8 mouse cellular contexts compared by ENCODE assay signal in genomic region chr11:120467736-120468092, GRCm38 (mm10). TPM values are rescaled to one million over a fixed set of nuclear protein-coding genes. Genes with fewer than 3 reads are reported as not detected.
DNase-seq lines count a peak whose midpoint lies in the region; ATAC-seq and TF ChIP-seq lines count a peak whose summit lies in the region.
"Had no signal": no experiment of that assay in that cellular context is flagged by ENCODE, and none has a peak within 500 bp of the region (broad histone marks: within the 10 kb centered on the region; RNA-seq: fewer than 3 reads in every experiment).

No protein-coding gene starts in this region.

- ATAC-seq in lung, embryonic 16.5 days (ENCODE audit: low read depth): no peak
- peak; percentile 68; the same call in 1 of the 2 replicates for ATAC-seq in forebrain, embryonic 11.5 days (replicated peaks; ENCODE audit: low FRiP score)
- no peak for ATAC-seq in limb, embryonic 11.5 days (ENCODE audit: insufficient number of reproducible peaks, low FRiP score, low TSS enrichment, low read depth)

- no peak for DNase-seq in lung, postnatal 14 days
- DNase-seq in forebrain, embryonic 11.5 days (ENCODE audit: low spot score): no peak
- DNase-seq in limb, embryonic 11.5 days (ENCODE audit: low spot score): no peak
- no peak for DNase-seq in adrenal gland, postnatal 4 days (ENCODE audit: low spot score in 2 of 2)
- no peak for DNase-seq in gastrocnemius, postnatal 36 days

- H3K9me3 ChIP-seq in lung, embryonic 16.5 days (ENCODE audit: control insufficient read depth, low read length): no peaks in the 10 kb centered on the region
- no peaks in the 10 kb centered on the region for H3K9me3 ChIP-seq in forebrain, embryonic 11.5 days (ENCODE audit: control insufficient read depth, low read length)
- no peaks in the 10 kb centered on the region for H3K9me3 ChIP-seq in limb, embryonic 11.5 days (ENCODE audit: control insufficient read depth, low read length)

- peak overlapping the region; percentile 96 for H3K4me3 ChIP-seq in lung, embryonic 16.5 days (ENCODE audit: low read length)
- H3K4me3 ChIP-seq in forebrain, embryonic 11.5 days (ENCODE audit: low read depth, low read length): peak overlapping the region; percentile 91
- H3K4me3 ChIP-seq in limb, embryonic 11.5 days (ENCODE audit: low read depth, low read length): peak overlapping the region; percentile 90
- H3K4me3 ChIP-seq in olfactory bulb, adult 2 months (ENCODE audit: insufficient read depth, low read depth, low read length): peak overlapping the region; percentile 77

- intact Hi-C loops in gastrocnemius, postnatal 36 days (cut with DNase I): no loop called here

- H3K36me3 ChIP-seq in lung, embryonic 16.5 days (ENCODE audit: control insufficient read depth, insufficient read depth, low read length): peaks cover 10% of the 10 kb centered on the region
- H3K36me3 ChIP-seq in forebrain, embryonic 11.5 days (ENCODE audit: control insufficient read depth, insufficient read depth, low read length): peaks cover 4% of the 10 kb centered on the region; the same call in 1 of the 2 replicates
- H3K36me3 ChIP-seq in limb, embryonic 11.5 days (ENCODE audit: control insufficient read depth, insufficient read depth, low read length): peaks cover 10% of the 10 kb centered on the region

- TF ChIP-seq CTCF in olfactory bulb, adult 2 months (IDR thresholded peaks at IDR 0.05; ENCODE audit: insufficient read depth, low read depth, low read length): peak; percentile 14; the same call in 1 of the 2 replicates

- H3K27ac ChIP-seq in lung, embryonic 16.5 days (ENCODE audit: low read length): peak overlapping the region; percentile 33; the same call in 1 of the 2 replicates
- H3K27ac ChIP-seq in forebrain, embryonic 11.5 days (ENCODE audit: low read depth, low read length): peak overlapping the region; percentile 12; the same call in 1 of the 2 replicates
- no peak overlapping the region for H3K27ac ChIP-seq in limb, embryonic 11.5 days (replicated peaks; ENCODE audit: low read depth, low read length)
- no peak overlapping the region for H3K27ac ChIP-seq in olfactory bulb, adult 2 months (ENCODE audit: insufficient read depth, low read depth, low read length)

- peak overlapping the region; percentile 92 for H3K4me2 ChIP-seq in lung, embryonic 16.5 days (ENCODE audit: low read depth, low read length)
- peak overlapping the region; percentile 68 for H3K4me2 ChIP-seq in forebrain, embryonic 11.5 days (ENCODE audit: low read depth, low read length, severe bottlenecking)
- H3K4me2 ChIP-seq in limb, embryonic 11.5 days (ENCODE audit: low read depth, severe bottlenecking): peak overlapping the region; percentile 78

- WGBS in lung, embryonic 16.5 days: under 1% methylated on average over 33 of the region's 33 CpGs
- 1% methylated on average over 33 of the region's 33 CpGs for WGBS in forebrain, embryonic 11.5 days
- WGBS in limb, embryonic 11.5 days: 1% methylated on average over 33 of the region's 33 CpGs
- WGBS in olfactory bulb, adult 2 months: under 1% methylated on average over 33 of the region's 33 CpGs

- H3K4me1 ChIP-seq in lung, embryonic 16.5 days (replicated peaks; ENCODE audit: control insufficient read depth, insufficient read depth, low read length): peaks cover 16% of the 10 kb centered on the region
- peaks cover 11% of the 10 kb centered on the region for H3K4me1 ChIP-seq in forebrain, embryonic 11.5 days (replicated peaks; ENCODE audit: control insufficient read depth, insufficient read depth, low read length)
- H3K4me1 ChIP-seq in limb, embryonic 11.5 days (ENCODE audit: control insufficient read depth, insufficient read depth, low read length): peaks cover 4% of the 10 kb centered on the region; the same call in 1 of the 2 replicates
- H3K4me1 ChIP-seq in olfactory bulb, adult 2 months (ENCODE audit: control insufficient read depth, insufficient read depth, low read length): peaks cover 6% of the 10 kb centered on the region; the same call in 1 of the 2 replicates

- peak overlapping the region; percentile 90 for H3K9ac ChIP-seq in lung, embryonic 16.5 days (ENCODE audit: low read length)
- H3K9ac ChIP-seq in forebrain, embryonic 11.5 days (ENCODE audit: low read length): peak overlapping the region; percentile 86
- H3K9ac ChIP-seq in limb, embryonic 11.5 days (ENCODE audit: low read length): peak overlapping the region; percentile 52

- H3K27me3 ChIP-seq in lung, embryonic 16.5 days (ENCODE audit: control insufficient read depth, insufficient read depth, low read depth, low read length): no peaks in the 10 kb centered on the region
- no peaks in the 10 kb centered on the region for H3K27me3 ChIP-seq in forebrain, embryonic 11.5 days (ENCODE audit: control insufficient read depth, insufficient read depth, low read length)
- no peaks in the 10 kb centered on the region for H3K27me3 ChIP-seq in limb, embryonic 11.5 days (ENCODE audit: control insufficient read depth, insufficient read depth, low read length)

- no peak for TF ChIP-seq POLR2A in olfactory bulb, adult 2 months (IDR thresholded peaks at IDR 0.05; ENCODE audit: insufficient read depth, low read depth, low read length)

RNA-seq across cellular contexts. Expression of gene Arl16, which starts 0.3 kb away (rescaled TPM):
- 40.3 and 44.8 TPM in 2 replicates for polyA plus RNA-seq in lung, embryonic 16.5 days (2015; fragmentation: Nextera tagmentation; extraction: Ambion mirVana)
- polyA plus RNA-seq in forebrain, embryonic 11.5 days (2014; fragmentation: Nextera tagmentation; extraction: Ambion mirVana): 50.1 and 54.2 TPM in 2 replicates
- polyA plus RNA-seq in limb, embryonic 11.5 days (2014; fragmentation: Nextera tagmentation; extraction: Ambion mirVana): 56.6 and 58.3 TPM in 2 replicates
- not detected in 2 replicates for polyA plus RNA-seq in olfactory bulb, adult 2 months (2012; ENCODE audit: insufficient read depth, insufficient read length, low replicate concordance, missing spikeins)
- 10 to 100 TPM; 24.4 to 26.8 TPM for total RNA-seq in adrenal gland, postnatal 4 days (2021)
- 1 to 10 TPM; 4.8 to 6.3 TPM for total RNA-seq in gastrocnemius, postnatal 36 days (2021)

RNA-seq across cellular contexts. Expression of gene Ccdc137, which starts 9.8 kb away (rescaled TPM):
- 34.8 and 38.1 TPM in 2 replicates for polyA plus RNA-seq in lung, embryonic 16.5 days (2015; fragmentation: Nextera tagmentation; extraction: Ambion mirVana)
- 30.3 and 33.8 TPM in 2 replicates for polyA plus RNA-seq in forebrain, embryonic 11.5 days (2014; fragmentation: Nextera tagmentation; extraction: Ambion mirVana)
- polyA plus RNA-seq in limb, embryonic 11.5 days (2014; fragmentation: Nextera tagmentation; extraction: Ambion mirVana): 32.6 and 36.4 TPM in 2 replicates
- polyA plus RNA-seq in olfactory bulb, adult 2 months (2012; ENCODE audit: insufficient read depth, insufficient read length, low replicate concordance, missing spikeins): not detected in 2 replicates
- total RNA-seq in adrenal gland, postnatal 4 days (2021): 10 to 100 TPM; 19.0 to 21.4 TPM
- total RNA-seq in gastrocnemius, postnatal 36 days (2021): 1 to 10 TPM; 4.1 to 6.2 TPM

RNA-seq across cellular contexts. Expression of gene Oxld1, which starts 9.8 kb away (rescaled TPM):
- 13.2 and 14.8 TPM in 2 replicates for polyA plus RNA-seq in lung, embryonic 16.5 days (2015; fragmentation: Nextera tagmentation; extraction: Ambion mirVana)
- polyA plus RNA-seq in forebrain, embryonic 11.5 days (2014; fragmentation: Nextera tagmentation; extraction: Ambion mirVana): 11.3 and 11.6 TPM in 2 replicates
- polyA plus RNA-seq in limb, embryonic 11.5 days (2014; fragmentation: Nextera tagmentation; extraction: Ambion mirVana): 11.5 and 11.9 TPM in 2 replicates
- polyA plus RNA-seq in olfactory bulb, adult 2 months (2012; ENCODE audit: insufficient read depth, insufficient read length, low replicate concordance, missing spikeins): not detected in 2 replicates
- 10 to 100 TPM; 34.6 to 43.3 TPM for total RNA-seq in adrenal gland, postnatal 4 days (2021)
- total RNA-seq in gastrocnemius, postnatal 36 days (2021): 10 to 100 TPM; 21.4 to 25.6 TPM

RNA-seq across cellular contexts. Expression of gene Pde6g, which starts 14.4 kb away (rescaled TPM):
- polyA plus RNA-seq in lung, embryonic 16.5 days (2015; fragmentation: Nextera tagmentation; extraction: Ambion mirVana): 0.21 TPM in 1 of 2 replicates, not detected in the other
- 0.21 and 0.59 TPM in 2 replicates for polyA plus RNA-seq in forebrain, embryonic 11.5 days (2014; fragmentation: Nextera tagmentation; extraction: Ambion mirVana)
- 0.19 TPM in 1 of 2 replicates, not detected in the other for polyA plus RNA-seq in limb, embryonic 11.5 days (2014; fragmentation: Nextera tagmentation; extraction: Ambion mirVana)
- polyA plus RNA-seq in olfactory bulb, adult 2 months (2012; ENCODE audit: insufficient read depth, insufficient read length, low replicate concordance, missing spikeins): not detected in 2 replicates
- under 1 TPM in 1 of 2 experiments, not detected in 1; 0.25 TPM for total RNA-seq in adrenal gland, postnatal 4 days (2021)
- total RNA-seq in gastrocnemius, postnatal 36 days (2021): under 1 TPM in 1 of 2 experiments, not detected in 1; 0.89 TPM
- polyA plus RNA-seq: thymus, postnatal 0 days had no signal

RNA-seq across cellular contexts. Expression of gene Mrpl12, which starts 16.7 kb away (rescaled TPM):
- polyA plus RNA-seq in lung, embryonic 16.5 days (2015; fragmentation: Nextera tagmentation; extraction: Ambion mirVana): 113 and 117 TPM in 2 replicates
- polyA plus RNA-seq in forebrain, embryonic 11.5 days (2014; fragmentation: Nextera tagmentation; extraction: Ambion mirVana): 152 and 160 TPM in 2 replicates
- polyA plus RNA-seq in limb, embryonic 11.5 days (2014; fragmentation: Nextera tagmentation; extraction: Ambion mirVana): 166 and 177 TPM in 2 replicates
- polyA plus RNA-seq in olfactory bulb, adult 2 months (2012; ENCODE audit: insufficient read depth, insufficient read length, low replicate concordance, missing spikeins): not detected in 2 replicates
- 100 to 1,000 TPM; 105 to 107 TPM for total RNA-seq in adrenal gland, postnatal 4 days (2021)
- 100 to 1,000 TPM; 142 to 144 TPM for total RNA-seq in gastrocnemius, postnatal 36 days (2021)

Comparison
In these comparisons a context has a peak if more than half of its experiments do, and no peak if none do; other contexts are left out.
1. H3K27ac ChIP-seq: peak in lung, embryonic 16.5 days (single experiment) and forebrain, embryonic 11.5 days (single experiment); none in limb, embryonic 11.5 days (single experiment) and olfactory bulb, adult 2 months (single experiment).
2. RNA of gene Arl16, which starts 0.3 kb away (polyA plus RNA-seq): 56.6 to 58.3 TPM in limb, embryonic 11.5 days, 50.1 to 54.2 TPM in forebrain, embryonic 11.5 days and 40.3 to 44.8 TPM in lung, embryonic 16.5 days; not detected in olfactory bulb, adult 2 months; every median in the first group is over 10 times any median in the second.
3. RNA of gene Ccdc137, which starts 9.8 kb away (polyA plus RNA-seq): 34.8 to 38.1 TPM in lung, embryonic 16.5 days, 30.3 to 33.8 TPM in forebrain, embryonic 11.5 days and 32.6 to 36.4 TPM in limb, embryonic 11.5 days; not detected in olfactory bulb, adult 2 months; every median in the first group is over 10 times any median in the second.
4. RNA of gene Oxld1, which starts 9.8 kb away (polyA plus RNA-seq): 13.2 to 14.8 TPM in lung, embryonic 16.5 days, 11.5 to 11.9 TPM in limb, embryonic 11.5 days and 11.3 to 11.6 TPM in forebrain, embryonic 11.5 days; not detected in olfactory bulb, adult 2 months; every median in the first group is over 10 times any median in the second.
5. Peak in every context shown above with its lines, with median percentiles within 50 percentile points of each other: H3K4me2 ChIP-seq, H3K4me3 ChIP-seq and H3K9ac ChIP-seq.